Mouse (Mus musculus): ENCODE data around the gene Spast.

The Spast gene

DNA sequence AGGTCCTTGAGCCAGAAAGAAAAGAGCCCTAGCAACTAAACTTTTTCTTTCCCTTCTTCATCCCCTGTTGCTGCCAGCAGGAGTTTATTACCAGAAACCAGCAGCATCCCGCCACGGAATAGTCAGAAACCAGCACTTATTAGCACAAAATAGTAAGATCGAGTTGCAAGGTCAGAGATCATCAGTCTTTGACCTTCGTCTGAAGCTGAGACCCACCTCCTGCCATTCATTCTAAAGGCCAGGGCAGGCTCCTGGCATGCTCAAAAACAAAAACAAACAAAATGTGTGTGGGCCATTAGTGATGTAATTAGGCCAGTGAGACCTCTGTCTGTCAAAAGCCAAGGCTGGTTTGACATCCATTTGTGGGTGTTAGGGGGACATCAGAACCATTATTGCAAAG lies 79.4 kb downstream of the Spast start:
- DNase-seq (ENCODE audit: low read depth in 2 of 2, low spot score in 2 of 2): no peak

DNA sequence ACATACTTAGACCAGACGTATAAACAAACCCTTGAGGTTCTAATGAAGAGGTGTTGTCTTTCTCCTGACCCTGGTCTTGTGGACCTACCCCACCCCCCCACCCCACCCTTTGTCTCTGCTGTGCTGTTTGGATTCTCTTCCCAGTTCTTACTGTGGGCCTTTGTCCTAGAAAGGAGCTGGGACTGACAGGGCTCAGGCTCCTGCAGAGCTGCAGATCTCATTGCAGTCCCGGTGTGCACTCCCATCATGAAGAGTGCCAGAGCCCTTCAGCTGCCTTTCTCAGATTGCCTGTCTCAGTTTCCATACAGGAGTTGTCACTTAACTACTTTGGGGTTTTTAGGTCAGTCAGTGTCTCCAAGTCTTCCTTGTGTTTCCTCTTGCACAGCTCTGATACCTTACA lies 81.9 kb downstream of the Spast start:
- DNase-seq (ENCODE audit: low read depth in 2 of 2, low spot score in 2 of 2): no peak

DNA sequence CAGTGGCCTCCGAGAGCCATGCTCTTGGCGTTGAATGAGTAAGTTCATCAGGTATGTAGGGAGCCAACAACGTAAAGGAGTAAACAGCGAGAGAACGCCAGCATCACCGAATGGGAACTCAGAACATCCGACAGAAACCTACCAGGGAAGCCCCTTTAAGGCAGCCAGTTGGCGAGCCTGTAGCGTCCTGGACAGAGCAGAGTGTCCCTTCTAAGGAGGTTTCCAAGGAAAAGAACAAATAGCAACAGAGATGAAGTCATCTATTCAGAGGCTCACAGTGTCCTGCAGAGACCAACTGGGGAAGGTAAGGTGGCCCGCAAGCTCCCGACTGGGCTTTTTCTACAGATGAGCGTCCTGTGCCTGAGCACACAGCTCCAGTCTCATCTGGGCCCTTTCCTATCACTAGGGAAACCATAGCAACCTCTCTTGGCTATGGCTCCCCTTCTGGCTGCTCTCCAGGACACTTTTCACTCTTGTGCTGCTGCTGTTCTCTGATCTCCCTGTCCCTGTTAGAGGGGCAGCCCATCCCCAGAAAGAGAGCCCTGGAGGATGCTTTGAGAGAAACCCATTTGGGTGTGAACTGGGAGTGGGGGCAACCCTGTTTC lies 85.7 kb downstream of the Spast start:
- DNase-seq (ENCODE audit: low read depth in 2 of 2, low spot score in 2 of 2): no peak

DNA sequence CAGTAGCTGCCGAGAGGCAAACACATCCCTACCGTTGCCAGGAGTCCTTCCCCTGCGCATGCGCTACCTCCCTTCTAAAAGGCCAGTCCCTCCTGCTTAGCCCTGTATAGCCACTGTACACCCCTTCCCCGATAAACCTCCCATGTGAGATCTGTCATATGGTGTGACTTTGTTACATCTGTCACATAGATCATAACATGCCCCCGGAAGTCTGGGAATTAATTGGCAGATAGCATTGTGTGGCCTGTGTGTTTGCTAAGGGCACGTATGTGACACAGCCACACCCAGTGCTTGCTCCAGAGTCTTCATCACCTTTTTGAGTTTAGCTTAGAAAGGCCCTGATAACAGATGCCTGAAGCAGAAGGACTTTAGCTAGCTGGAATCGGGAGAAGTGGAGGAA lies 91.3 kb downstream of the Spast start:
- no peak for DNase-seq (ENCODE audit: low read depth in 2 of 2, low spot score in 2 of 2)

DNA sequence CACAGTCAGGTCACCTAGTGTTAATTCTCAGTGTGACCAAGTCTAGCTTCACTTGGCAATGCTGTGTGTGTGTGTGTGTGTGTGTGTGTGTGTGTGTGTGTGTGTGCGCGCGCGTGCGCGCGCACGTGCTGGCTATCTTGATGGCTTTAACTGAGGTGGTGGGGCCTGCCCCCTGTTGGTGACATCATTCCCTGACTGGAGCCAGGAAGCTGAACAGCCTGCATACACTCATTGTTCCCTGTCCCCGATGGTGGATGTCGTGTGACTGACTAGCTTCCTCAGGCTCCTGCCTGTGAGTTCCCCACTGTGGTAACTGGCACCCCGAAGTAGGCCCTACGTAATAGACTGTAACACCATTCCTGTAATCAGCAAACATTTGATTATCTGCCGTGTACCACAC lies 92.7 kb downstream of the Spast start:
- DNase-seq (ENCODE audit: low read depth in 2 of 2, low spot score in 2 of 2): no peak

DNA sequence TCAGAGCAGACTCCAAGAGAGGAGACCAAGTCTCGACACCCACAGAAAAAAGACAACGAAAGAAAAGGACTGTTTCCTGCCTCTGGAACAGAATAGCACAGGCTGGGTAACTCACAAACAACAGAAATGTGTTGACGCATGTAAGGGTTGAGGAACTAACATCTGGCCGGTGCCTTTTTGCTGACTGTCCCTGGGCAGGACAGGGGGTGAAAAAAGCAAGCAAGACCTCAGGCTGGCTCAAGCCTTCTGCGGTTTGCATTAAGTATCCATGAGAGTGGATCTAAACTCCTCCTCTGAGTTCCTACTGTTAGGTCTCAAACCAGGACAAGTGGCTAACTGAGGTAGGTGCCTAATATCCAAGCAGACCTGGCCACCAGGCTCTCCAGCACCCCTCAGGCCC lies 93.8 kb downstream of the Spast start:
- DNase-seq (ENCODE audit: low read depth in 2 of 2, low spot score in 2 of 2): no peak

DNA sequence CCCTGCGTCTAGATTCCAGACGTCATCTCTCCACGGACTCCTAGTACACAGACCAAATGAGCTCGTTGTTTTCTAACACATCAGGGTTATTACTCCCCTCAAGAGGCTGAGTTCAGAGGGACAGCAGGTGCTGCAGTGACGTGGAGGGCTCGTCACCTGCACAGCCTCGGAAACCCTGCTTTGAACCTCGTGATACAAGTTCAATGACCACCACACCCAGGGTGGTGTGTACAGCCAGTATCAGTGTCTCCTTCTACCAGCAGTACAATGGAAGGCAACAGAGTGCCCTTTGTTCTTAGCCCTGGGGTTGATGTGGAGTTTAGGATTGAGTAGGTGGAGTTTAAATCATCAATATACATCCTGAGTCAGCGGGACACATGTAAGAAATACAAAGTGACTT lies 99.0 kb downstream of the Spast start:
- no peak for DNase-seq (ENCODE audit: low read depth in 2 of 2, low spot score in 2 of 2)

DNA sequence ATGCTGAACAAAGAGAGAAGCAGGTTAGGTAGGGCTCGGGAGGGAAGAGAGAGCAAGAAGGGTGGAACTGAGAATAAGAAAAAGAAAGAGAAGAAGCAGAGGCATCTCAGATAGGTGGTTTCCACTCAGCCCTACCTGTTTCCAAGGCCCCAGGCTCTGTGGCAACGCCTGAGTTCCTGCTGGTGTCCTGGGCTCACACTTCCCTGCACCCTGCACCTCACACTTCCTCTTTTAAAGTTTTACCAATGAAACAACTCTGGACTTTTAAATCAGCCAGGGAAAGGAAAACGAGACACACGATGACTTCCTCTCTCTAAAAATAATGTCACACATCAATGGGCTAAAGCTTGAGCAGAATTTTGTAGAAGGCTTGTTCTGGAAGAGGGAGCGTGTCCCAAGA lies 101.7 kb downstream of the Spast start:
- DNase-seq (ENCODE audit: low read depth in 2 of 2, low spot score in 2 of 2): no peak

All from CD8-positive naive resting alpha-beta T cell, adult 2 months (primary cell).